Mouse (Mus musculus) layer of hippocampus, adult 11-12 months (tissue): Measurements from ENCODE around the gene Slc2a13.

Source experiments
- DNase-seq: peaks from one replicate; pipeline ENCODE4 v3.0.0; 2022; ENCODE audit warnings: low spot score

Slc2a13 gene

GRCm38 (mm10) chr15:91502235-91502634 is 70.8 kb downstream of the Slc2a13 start:
- DNase-seq: no peak

- DNase-seq: no peak
Observed at GRCm38 (mm10) chr15:91495014-91495413, 78.0 kb downstream of the Slc2a13 start.

- DNase-seq: no peak
Observed at GRCm38 (mm10) chr15:91479924-91480615, 93.0 kb downstream of the Slc2a13 start.

- DNase-seq: peak; percentile 48
Observed at GRCm38 (mm10) chr15:91477766-91478165, 95.3 kb downstream of the Slc2a13 start.

- DNase-seq: no peak
Observed at GRCm38 (mm10) chr15:91473690-91474409, 99.2 kb downstream of the Slc2a13 start.

GRCm38 (mm10) chr15:91465331-91465730 is 107.7 kb downstream of the Slc2a13 start:
- DNase-seq: no peak

GRCm38 (mm10) chr15:91463857-91464435 is 109.1 kb downstream of the Slc2a13 start:
- no peak for DNase-seq

GRCm38 (mm10) chr15:91463026-91463661 is 109.9 kb downstream of the Slc2a13 start:
- DNase-seq: peak; percentile 28

GRCm38 (mm10) chr15:91461940-91462339 is 111.1 kb downstream of the Slc2a13 start:
- no peak for DNase-seq

GRCm38 (mm10) chr15:91457202-91457601 is 115.9 kb downstream of the Slc2a13 start:
- no peak for DNase-seq

- DNase-seq: peak; percentile 34
Observed at GRCm38 (mm10) chr15:91445399-91445798, 127.7 kb downstream of the Slc2a13 start.

- DNase-seq: no peak
Observed at GRCm38 (mm10) chr15:91443449-91443848, 129.6 kb downstream of the Slc2a13 start.

GRCm38 (mm10) chr15:91439883-91440282 is 133.2 kb downstream of the Slc2a13 start:
- DNase-seq: peak; percentile 37

GRCm38 (mm10) chr15:91425426-91425825 is 147.6 kb downstream of the Slc2a13 start:
- peak; percentile 73 for DNase-seq

- DNase-seq: no peak
Observed at GRCm38 (mm10) chr15:91406979-91407378, 166.1 kb downstream of the Slc2a13 start.

- DNase-seq: no peak
Observed at GRCm38 (mm10) chr15:91395165-91395564, 177.9 kb downstream of the Slc2a13 start.

GRCm38 (mm10) chr15:91383694-91384093 is 189.4 kb downstream of the Slc2a13 start:
- DNase-seq: no peak

GRCm38 (mm10) chr15:91382606-91383005 is 190.5 kb downstream of the Slc2a13 start:
- no peak for DNase-seq

- DNase-seq: no peak
Observed at GRCm38 (mm10) chr15:91381864-91382263, 191.2 kb downstream of the Slc2a13 start.

GRCm38 (mm10) chr15:91378751-91379325 is 194.2 kb downstream of the Slc2a13 start:
- DNase-seq: no peak

- DNase-seq: no peak
Observed at GRCm38 (mm10) chr15:91377568-91377967, 195.5 kb downstream of the Slc2a13 start.

GRCm38 (mm10) chr15:91377105-91377504 is 196.0 kb downstream of the Slc2a13 start:
- DNase-seq: peak; percentile 54
